Mouse (Mus musculus) hindbrain, embryonic 10.5 days (tissue): ENCODE data around the gene Sema5a. TPM values are rescaled to one million over a fixed set of nuclear protein-coding genes. Genes with fewer than 3 reads are reported as not detected.

ENCODE experiments used
- DNase-seq: peaks from one replicate; pipeline ENCODE4 v3.0.0-alpha.2; 2017; ENCODE audit warnings: low spot score
- H3K27ac ChIP-seq: fragments of 300-500 bp; sonication (generic); 2 replicates; pipeline ENCODE4 v1.5.1; 2016; ENCODE audit warnings: mild to moderate bottlenecking, moderate library complexity
- H3K27me3 ChIP-seq: fragments of 300-500 bp; sonication (generic); 2 replicates; pipeline ENCODE4 v1.6.1; 2016; ENCODE audit warnings: mild to moderate bottlenecking; ENCODE audit not compliant: poor library complexity, insufficient read depth, severe bottlenecking
- H3K36me3 ChIP-seq: fragments of 300-500 bp; sonication (generic); 2 replicates; pipeline ENCODE4 v1.6.1; 2016; ENCODE audit warnings: mild to moderate bottlenecking, moderate library complexity
- H3K4me1 ChIP-seq: fragments of 300-500 bp; sonication (generic); replicated peaks from 2 replicates; pipeline ENCODE4 v1.6.1; 2016; ENCODE audit warnings: mild to moderate bottlenecking
- H3K4me3 ChIP-seq: fragments of 300-500 bp; sonication (generic); 2 replicates; pipeline ENCODE4 v1.5.1; 2016; ENCODE audit warnings: mild to moderate bottlenecking, moderate library complexity
- H3K9me3 ChIP-seq: fragments of 300-500 bp; sonication (generic); 2 replicates; pipeline ENCODE4 v1.6.1; 2016; ENCODE audit warnings: mild to moderate bottlenecking, moderate library complexity
- WGBS: fragments of 180-500 bp; shearing (Covaris S2); methylation state at CpG from one replicate; pipeline ENCODE4 v1.1.7; 2016; 5-methylcytosine and 5-hydroxymethylcytosine counted together
- polyA plus RNA-seq: library from polyadenylated mRNA; unstranded; fragments of >200 nt; fragmentation: Nextera tagmentation; extraction: Ambion mirVana; gene quantifications from 2 replicates; pipeline ENCODE4 v1.2.1, GENCODE M21; 2016

The Sema5a gene
- polyA plus RNA-seq, 1 experiment from 2014 or later: 5.0 TPM

DNA sequence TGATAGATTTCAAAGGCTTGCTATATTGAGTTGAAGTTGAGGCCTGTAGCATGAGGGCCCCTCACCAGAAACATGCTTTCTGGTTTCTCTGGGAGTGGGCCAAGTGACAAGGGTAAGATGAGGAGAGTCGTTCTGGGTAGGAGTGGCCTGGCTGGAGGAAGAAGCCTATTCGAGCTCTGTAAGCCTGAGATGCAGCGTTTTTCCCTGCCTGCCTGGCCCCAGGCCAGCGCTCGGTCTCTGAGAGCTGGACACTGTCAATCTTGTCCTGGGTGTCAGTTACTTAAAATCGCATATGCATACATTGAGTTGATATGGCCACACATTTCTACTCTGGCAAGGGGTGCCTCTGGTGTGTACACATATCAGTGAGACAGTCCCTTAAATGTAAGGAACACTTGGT lies 43.9 kb downstream of the Sema5a start:
- no peaks in the 10 kb centered on the region for H3K4me1 ChIP-seq
- no peaks in the 10 kb centered on the region for H3K9me3 ChIP-seq
- no peak overlapping the region for H3K27ac ChIP-seq
- DNase-seq: no peak
- no peaks in the 10 kb centered on the region for H3K27me3 ChIP-seq
- no peak overlapping the region for H3K4me3 ChIP-seq
- 55% methylated on average over 6 of the region's 6 CpGs for WGBS
- H3K36me3 ChIP-seq: no peaks in the 10 kb centered on the region

- Histone ChIP-seq H3K4me1 (no peaks in the 10 kb centered on the region), H3K27ac (no peak overlapping the region), H3K9me3 (no peaks in the 10 kb centered on the region), H3K27me3 (no peaks in the 10 kb centered on the region), H3K36me3 (no peaks in the 10 kb centered on the region), H3K4me3 (no peak overlapping the region)
- DNase-seq: no peak
- 48% methylated on average over 3 of the region's 3 CpGs for WGBS
These were observed 46.4 kb downstream of the Sema5a start for GRCm38 (mm10) chr15:32291000-32291399.

DNA sequence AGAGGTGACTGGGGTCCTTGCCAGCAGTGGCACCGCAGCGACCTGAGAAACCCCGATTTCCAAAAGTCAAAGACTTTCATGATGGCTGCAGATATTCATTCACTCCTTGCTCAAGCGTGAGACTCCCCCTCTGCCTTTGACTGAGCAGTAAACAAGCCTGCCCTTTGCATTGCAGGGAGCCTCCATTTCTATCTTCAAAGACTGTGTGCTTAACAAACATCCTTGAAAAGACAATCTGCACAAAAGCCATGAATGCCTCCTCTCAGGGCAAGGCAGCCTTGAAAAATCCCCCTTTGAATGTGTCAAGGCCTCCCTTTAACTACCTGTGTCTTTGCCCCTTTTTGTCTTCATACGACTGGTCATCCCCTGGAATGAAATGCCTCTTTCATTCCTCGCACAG lies 51.9 kb downstream of the Sema5a start:
- Histone ChIP-seq H3K9me3 (no peaks in the 10 kb centered on the region), H3K27ac (no peak overlapping the region), H3K27me3 (no peaks in the 10 kb centered on the region), H3K4me1 (peaks cover 11% of the 10 kb centered on the region), H3K36me3 (no peaks in the 10 kb centered on the region), H3K4me3 (no peak overlapping the region)
- WGBS: 42% methylated on average over 6 of the region's 6 CpGs
- DNase-seq: no peak

DNA sequence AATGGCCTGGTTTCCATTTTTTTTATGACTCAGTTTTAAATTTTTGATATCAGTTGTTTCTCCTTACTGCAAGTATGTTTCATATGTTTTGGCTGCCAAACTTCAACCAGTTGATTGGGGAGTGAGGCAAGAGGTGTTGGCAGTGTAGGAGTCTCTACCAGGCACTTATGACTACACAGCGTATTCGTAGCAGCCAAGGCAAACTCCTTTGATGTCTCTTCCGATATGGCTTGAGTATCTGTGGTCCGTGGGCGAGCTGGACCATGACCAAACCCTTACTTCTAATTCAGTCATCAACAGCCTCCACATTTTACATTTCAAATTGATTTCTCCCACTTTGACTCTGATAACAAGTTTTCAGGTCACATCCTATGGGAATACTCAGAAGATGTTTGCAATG lies 52.7 kb downstream of the Sema5a start:
- 96% methylated on average over 5 of the region's 5 CpGs for WGBS
- Histone ChIP-seq H3K27me3 (no peaks in the 10 kb centered on the region), H3K27ac (no peak overlapping the region), H3K36me3 (no peaks in the 10 kb centered on the region), H3K4me1 (peaks cover 11% of the 10 kb centered on the region), H3K9me3 (no peaks in the 10 kb centered on the region), H3K4me3 (no peak overlapping the region)
- no peak for DNase-seq

DNA sequence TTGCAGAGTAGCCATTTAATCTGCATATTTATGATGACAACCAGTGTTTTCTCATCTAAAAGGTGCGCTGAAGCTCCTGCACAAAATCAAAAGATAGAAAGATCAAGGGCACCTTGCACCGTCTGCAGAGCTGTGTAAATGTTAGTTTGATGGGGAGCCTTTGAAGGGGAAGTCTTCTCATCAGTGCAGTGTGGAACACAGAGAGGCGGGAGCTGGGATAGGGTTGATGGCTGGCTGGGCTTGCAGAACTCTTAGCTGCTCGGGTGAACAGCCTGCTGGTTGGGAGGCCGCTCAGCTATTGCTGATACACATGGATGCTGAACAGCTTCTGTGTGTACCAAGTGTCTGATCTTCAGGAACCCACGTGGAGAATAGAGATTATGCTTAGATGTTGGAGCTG lies 53.9 kb downstream of the Sema5a start:
- H3K27ac ChIP-seq: no peak overlapping the region
- no peak overlapping the region for H3K4me3 ChIP-seq
- 74% methylated on average over 6 of the region's 6 CpGs for WGBS
- no peaks in the 10 kb centered on the region for H3K27me3 ChIP-seq
- H3K36me3 ChIP-seq: no peaks in the 10 kb centered on the region
- H3K9me3 ChIP-seq: no peaks in the 10 kb centered on the region
- peaks cover 11% of the 10 kb centered on the region for H3K4me1 ChIP-seq
- DNase-seq: no peak

DNA sequence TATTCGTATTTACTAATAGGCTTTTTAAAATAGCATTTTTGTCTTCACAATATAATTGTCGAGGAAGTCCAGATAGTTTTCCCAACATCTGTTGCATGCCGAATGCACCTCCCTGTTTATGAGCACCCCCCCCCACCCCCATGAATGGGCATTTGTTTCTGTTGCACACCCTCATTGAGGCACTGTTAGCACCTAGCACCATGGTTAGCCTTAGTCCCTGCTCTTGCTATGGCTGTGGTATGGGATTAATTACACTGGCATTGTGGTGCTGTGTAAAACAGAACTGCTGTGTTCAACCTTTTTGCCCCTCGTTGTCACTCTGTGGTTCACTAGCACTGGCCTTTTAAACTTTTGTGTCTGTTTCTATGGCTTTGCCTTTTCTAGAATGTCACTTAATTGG lies 56.4 kb downstream of the Sema5a start:
- Histone ChIP-seq H3K4me1 (peaks cover 11% of the 10 kb centered on the region), H3K9me3 (no peaks in the 10 kb centered on the region), H3K27me3 (no peaks in the 10 kb centered on the region), H3K27ac (no peak overlapping the region), H3K36me3 (no peaks in the 10 kb centered on the region), H3K4me3 (no peak overlapping the region)
- no peak for DNase-seq
- 71% methylated on average over 4 of the region's 4 CpGs for WGBS

DNA sequence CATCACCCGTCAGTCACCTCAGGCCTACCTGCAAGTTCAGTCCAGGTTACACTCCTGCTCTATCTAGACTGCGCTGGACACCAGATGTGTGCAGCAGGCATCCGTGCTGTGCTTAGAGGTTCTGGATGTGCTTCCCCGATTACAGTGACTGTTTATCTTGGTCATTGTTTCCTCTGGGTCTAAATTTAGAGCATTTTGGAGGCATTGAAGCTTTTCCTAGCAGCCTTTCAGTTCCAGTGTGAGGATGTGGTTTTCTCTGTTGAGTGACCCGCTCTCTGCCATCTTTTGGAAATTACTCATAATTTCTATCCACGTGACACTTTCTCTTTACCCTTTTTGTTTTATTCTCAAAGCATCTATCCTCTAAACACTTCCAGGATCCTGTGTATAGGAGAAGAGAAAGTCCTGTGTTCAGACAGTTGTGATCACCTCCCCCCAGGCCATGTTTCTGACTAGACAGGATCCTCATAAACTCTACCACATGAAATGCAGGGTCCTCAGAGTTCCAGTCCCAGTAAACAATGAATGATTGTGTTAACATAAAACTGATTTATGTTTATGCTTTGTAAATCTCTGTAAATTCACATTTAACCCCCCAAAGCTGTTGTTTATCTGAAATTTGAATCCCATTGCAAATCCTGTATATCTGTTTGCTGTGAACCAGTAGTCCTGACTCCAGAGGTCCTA lies 62.1 kb downstream of the Sema5a start:
- WGBS: 78% methylated on average over 6 of the region's 6 CpGs
- Histone ChIP-seq H3K27me3 (no peaks in the 10 kb centered on the region), H3K9me3 (no peaks in the 10 kb centered on the region), H3K4me3 (no peak overlapping the region), H3K4me1 (no peaks in the 10 kb centered on the region), H3K27ac (no peak overlapping the region), H3K36me3 (no peaks in the 10 kb centered on the region)
- no peak for DNase-seq

DNA sequence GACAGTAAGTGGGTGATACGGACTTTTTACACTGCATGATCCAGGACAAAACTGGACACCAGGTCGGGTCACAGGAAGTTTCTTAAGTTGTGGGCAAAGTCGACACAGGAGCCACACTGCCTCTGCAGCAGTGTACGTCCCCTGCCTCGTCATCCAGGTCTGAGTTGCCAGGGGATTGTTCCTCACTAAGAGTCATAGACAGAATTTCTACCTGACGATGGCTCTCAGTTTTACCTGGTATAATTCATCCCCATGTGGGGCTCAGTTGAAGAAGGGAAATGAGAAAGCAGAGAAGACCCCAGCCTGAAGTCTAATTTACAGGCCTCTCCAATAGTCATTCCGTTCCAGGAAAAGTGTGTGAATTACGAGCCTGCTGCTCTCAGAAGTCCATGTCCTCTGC lies 66.2 kb downstream of the Sema5a start:
- no peaks in the 10 kb centered on the region for H3K9me3 ChIP-seq
- WGBS: 82% methylated on average over 8 of the region's 8 CpGs
- no peak overlapping the region for H3K27ac ChIP-seq
- no peaks in the 10 kb centered on the region for H3K27me3 ChIP-seq
- H3K4me1 ChIP-seq: no peaks in the 10 kb centered on the region
- H3K4me3 ChIP-seq: no peak overlapping the region
- no peaks in the 10 kb centered on the region for H3K36me3 ChIP-seq
- no peak for DNase-seq

DNA sequence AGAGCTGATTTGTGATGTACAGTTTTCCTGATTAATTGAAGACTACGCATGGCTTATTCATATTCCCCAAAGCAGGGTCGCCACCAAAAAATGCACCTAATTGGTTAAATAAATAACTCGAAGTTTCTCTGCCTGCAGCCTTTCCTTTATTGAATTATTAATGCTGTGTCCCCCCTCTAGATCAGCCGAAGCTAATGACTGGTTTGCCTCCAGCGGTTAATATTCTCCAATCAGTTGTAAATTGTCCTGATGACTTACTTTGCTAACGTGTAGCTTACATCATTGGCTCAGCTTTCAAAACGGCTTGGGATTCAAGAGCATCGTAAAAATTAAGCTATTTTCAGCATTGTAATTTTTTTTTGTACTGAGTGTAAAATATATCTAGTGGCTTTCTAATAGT lies 66.7 kb downstream of the Sema5a start:
- H3K9me3 ChIP-seq: no peaks in the 10 kb centered on the region
- no peaks in the 10 kb centered on the region for H3K4me1 ChIP-seq
- no peaks in the 10 kb centered on the region for H3K27me3 ChIP-seq
- H3K4me3 ChIP-seq: no peak overlapping the region
- no peak overlapping the region for H3K27ac ChIP-seq
- 94% methylated on average over 8 of the region's 8 CpGs for WGBS
- no peaks in the 10 kb centered on the region for H3K36me3 ChIP-seq
- DNase-seq: no peak

DNA sequence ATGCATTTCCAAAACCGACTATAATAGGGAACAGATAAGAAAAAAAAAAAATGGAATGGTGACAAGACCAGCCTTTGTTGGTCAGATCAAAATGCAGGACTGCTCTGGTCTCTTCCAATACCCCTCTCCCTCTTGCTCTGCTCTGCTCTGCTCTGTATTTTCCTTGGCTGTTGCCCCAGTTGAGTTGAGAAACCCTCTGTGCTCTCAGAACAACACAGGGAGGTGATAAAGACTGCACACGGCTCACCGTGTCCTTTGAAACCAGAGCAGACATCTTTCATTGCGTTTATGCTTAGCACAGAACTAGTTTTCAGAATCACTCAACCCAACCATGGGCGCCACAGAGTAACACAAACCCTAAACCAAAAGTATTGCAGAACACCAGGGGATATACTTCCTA lies 72.5 kb downstream of the Sema5a start:
- H3K36me3 ChIP-seq: no peaks in the 10 kb centered on the region
- H3K27me3 ChIP-seq: no peaks in the 10 kb centered on the region
- no peak overlapping the region for H3K27ac ChIP-seq
- 87% methylated on average over 5 of the region's 5 CpGs for WGBS
- H3K9me3 ChIP-seq: no peaks in the 10 kb centered on the region
- no peak for DNase-seq
- H3K4me1 ChIP-seq: no peaks in the 10 kb centered on the region
- no peak overlapping the region for H3K4me3 ChIP-seq

- Histone ChIP-seq H3K27ac (no peak overlapping the region), H3K9me3 (no peaks in the 10 kb centered on the region), H3K36me3 (no peaks in the 10 kb centered on the region), H3K27me3 (no peaks in the 10 kb centered on the region), H3K4me1 (no peaks in the 10 kb centered on the region), H3K4me3 (no peak overlapping the region)
- 86% methylated on average over 3 of the region's 3 CpGs for WGBS
- no peak for DNase-seq
These were observed 76.1 kb downstream of the Sema5a start for GRCm38 (mm10) chr15:32320739-32321138.

DNA sequence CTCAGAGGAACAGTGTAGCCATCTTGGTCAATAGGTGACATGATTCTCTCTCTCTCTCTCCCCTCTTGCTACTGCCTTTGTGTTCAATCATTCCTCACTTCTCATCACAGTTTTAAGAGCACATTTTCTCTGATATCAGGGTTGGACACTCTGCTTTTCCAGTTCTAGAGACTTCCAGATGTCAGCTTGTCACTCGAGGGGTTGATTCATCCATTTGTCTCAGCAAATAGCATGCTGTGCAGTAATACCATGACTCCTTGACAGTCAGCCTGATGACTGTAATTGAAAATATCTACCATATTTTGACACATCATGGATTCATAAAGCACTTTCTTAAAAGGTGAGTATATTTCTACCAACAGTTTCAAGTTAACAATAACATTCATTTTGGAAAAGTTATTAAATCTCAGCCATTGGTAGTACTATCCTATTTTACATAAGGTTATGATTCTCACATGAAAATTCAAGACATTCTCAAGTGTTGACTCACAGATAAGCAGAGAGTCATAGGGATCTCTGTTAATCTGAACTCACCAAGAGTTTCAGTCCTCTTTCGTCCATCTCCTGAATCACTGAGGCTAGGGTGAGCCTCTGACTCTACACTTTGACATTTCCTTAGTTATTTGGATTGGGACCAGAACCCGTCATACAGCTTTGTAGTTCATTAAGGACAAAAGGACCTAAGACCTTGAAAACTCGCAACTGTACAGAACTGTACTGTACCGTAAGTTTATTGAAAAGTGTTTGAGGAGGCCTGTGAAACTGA lies 78.0 kb downstream of the Sema5a start:
- DNase-seq: no peak
- Histone ChIP-seq H3K36me3 (no peaks in the 10 kb centered on the region), H3K4me3 (no peak overlapping the region), H3K27ac (no peak overlapping the region), H3K27me3 (no peaks in the 10 kb centered on the region), H3K4me1 (no peaks in the 10 kb centered on the region), H3K9me3 (no peaks in the 10 kb centered on the region)
- 90% methylated on average over 5 of the region's 5 CpGs for WGBS

GRCm38 (mm10) chr15:32323224-32323623 lies 78.6 kb downstream of the Sema5a start:
- no peak for DNase-seq
- Histone ChIP-seq H3K4me3 (no peak overlapping the region), H3K27ac (no peak overlapping the region), H3K36me3 (no peaks in the 10 kb centered on the region), H3K9me3 (no peaks in the 10 kb centered on the region), H3K4me1 (no peaks in the 10 kb centered on the region), H3K27me3 (no peaks in the 10 kb centered on the region)
- WGBS: over 99% methylated on average over 4 of the region's 4 CpGs
